Mouse (Mus musculus) brain, embryonic 14.5 days (tissue): Measurements from ENCODE around the gene Wnk2.

Experiments used
- CTCF ChIP-seq: fragments of 200-500 bp; IDR thresholded peaks from 2 replicates; pipeline ENCODE4 v1.5.1; 2012; ENCODE audit warnings: inconsistent platforms, mild to moderate bottlenecking, moderate library complexity, borderline replicate concordance; ENCODE audit not compliant: insufficient read depth, insufficient read length; ENCODE audit errors: extremely low read depth
- POLR2A ChIP-seq: fragments of 200-500 bp; IDR thresholded peaks from 2 replicates; pipeline ENCODE4 v1.6.1; 2012; ENCODE audit warnings: mild to moderate bottlenecking, inconsistent platforms, borderline replicate concordance; ENCODE audit not compliant: poor library complexity, insufficient read depth, insufficient read length, severe bottlenecking; ENCODE audit errors: extremely low read depth

DNA sequence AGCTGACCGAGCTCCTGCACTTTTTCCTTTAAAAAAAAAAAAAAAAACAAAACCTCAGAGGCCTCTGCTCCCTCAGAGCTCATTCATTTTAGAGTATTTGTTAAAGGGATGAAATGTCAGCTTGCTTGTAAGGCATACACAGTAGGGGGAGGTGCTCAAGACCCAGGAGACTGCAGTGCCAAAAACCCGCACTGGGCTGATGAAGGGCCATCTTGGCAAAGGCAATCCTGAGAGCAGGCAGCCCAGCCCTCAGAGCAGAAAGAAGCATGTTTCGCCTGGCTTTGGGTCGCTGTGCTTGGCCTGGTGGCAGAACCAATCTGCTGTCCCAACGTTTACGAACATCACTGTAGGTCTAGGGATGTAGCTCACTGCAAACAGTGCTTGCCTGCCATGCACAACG, 44.6 kb downstream of the Wnk2 start:
- TF ChIP-seq CTCF (no peak), POLR2A (no peak)
